Mouse (Mus musculus) heart, postnatal 10 days (tissue): Measurements from ENCODE around the gene Olfr890. TPM values are rescaled to one million over a fixed set of nuclear protein-coding genes. Genes with fewer than 3 reads are reported as not detected.
"Not testable (repeated sequence)": the region's sequence is repeated elsewhere in the genome, so short reads cannot be mapped to it uniquely, and the experiment has no call there.

Source experiments
- DNase-seq, 2 experiments: peaks; one replicate each; pipeline ENCODE4 v3.0.0; 2021
- intact Hi-C: fragments of 180-260 bp; cut with DNase I; formaldehyde crosslinking; loops from one replicate; pipeline ENCODE4 v1.15.1; 2025
- total RNA-seq, 2 experiments: library from RNA; stranded (reverse); gene quantifications; 2 replicates each; pipeline ENCODE4 v1.2.3; 2021

The Olfr890 gene
- not detected for total RNA-seq

GRCm38 (mm10) chr9:38142217-38142616 lies at the start of gene Olfr890:
Gene Olfr890 (plus strand): TSS chr9:38142517.
- DNase-seq: no peak
- intact Hi-C loops: no loop called here

- DNase-seq: no peak
- intact Hi-C loops: no loop called here
Observed at GRCm38 (mm10) chr9:38107828-38108227, 34.5 kb upstream of the Olfr890 start, which contains the start of gene Olfr888. Gene Olfr888 (plus strand): TSS chr9:38108128.

- intact Hi-C loops: no loop called here
- no peak for DNase-seq
Observed at GRCm38 (mm10) chr9:38114898-38115297, 27.4 kb upstream of the Olfr890 start, which contains the start of gene Olfr889. Gene Olfr889 (plus strand): TSS chr9:38115198.

GRCm38 (mm10) chr9:38168341-38168740 lies 26.0 kb downstream of the Olfr890 start:
- intact Hi-C loops: loop anchor here (5.0 kb wide), 1 partner anchor 114 kb away; no protein-coding TSS in a partner anchor
- not testable (repeated sequence) for DNase-seq

- intact Hi-C loops: no loop called here
- DNase-seq: no peak
Observed at GRCm38 (mm10) chr9:38180721-38181120, 38.4 kb downstream of the Olfr890 start, which contains the start of gene Olfr891. Gene Olfr891 (minus strand): TSS chr9:38180821.

Other genes starting within 250 kb of the Olfr890 start
- not detected for gene Olfr145, start 245.8 kb upstream of the Olfr890 start, total RNA-seq
- gene Olfr878, start 224.7 kb upstream of the Olfr890 start, total RNA-seq: not detected
- not detected for gene Olfr881, start 150.7 kb upstream of the Olfr890 start, total RNA-seq
- not detected for gene Olfr883, start 116.7 kb upstream of the Olfr890 start, total RNA-seq
- gene Olfr884, start 96.0 kb upstream of the Olfr890 start, total RNA-seq: not detected
- gene Olfr885, start 81.2 kb upstream of the Olfr890 start, total RNA-seq: not detected
- not detected for gene Olfr887, start 58.4 kb upstream of the Olfr890 start, total RNA-seq
- gene Olfr888, start 34.4 kb upstream of the Olfr890 start, total RNA-seq: not detected
- gene Olfr889, start 27.3 kb upstream of the Olfr890 start, total RNA-seq: not detected
- gene Olfr891, start 38.3 kb downstream of the Olfr890 start, total RNA-seq: not detected
- not detected for gene Olfr893, start 65.8 kb downstream of the Olfr890 start, total RNA-seq
- not detected for gene Olfr894, start 75.5 kb downstream of the Olfr890 start, total RNA-seq
- gene Olfr143, start 110.3 kb downstream of the Olfr890 start, total RNA-seq: not detected
- not detected for gene Olfr895, start 125.3 kb downstream of the Olfr890 start, total RNA-seq
- gene Olfr896-ps1, start 148.6 kb downstream of the Olfr890 start, total RNA-seq: not detected
- gene Olfr25, start 186.5 kb downstream of the Olfr890 start, total RNA-seq: not detected
- gene Olfr898, start 205.9 kb downstream of the Olfr890 start, total RNA-seq: not detected
- gene Olfr250, start 224.4 kb downstream of the Olfr890 start, total RNA-seq: not detected
- not detected for gene Olfr251, start 234.6 kb downstream of the Olfr890 start, total RNA-seq